Mouse (Mus musculus) liver, adult (tissue): ENCODE data around the gene Ap5m1.

Experiments used
- GATA4 ChIP-seq: IDR thresholded peaks from 2 replicates; pipeline ENCODE4 v1.6.1; 2014; ENCODE audit warnings: mild to moderate bottlenecking, low read length; ENCODE audit not compliant: insufficient replicate concordance

Ap5m1 gene

DNA sequence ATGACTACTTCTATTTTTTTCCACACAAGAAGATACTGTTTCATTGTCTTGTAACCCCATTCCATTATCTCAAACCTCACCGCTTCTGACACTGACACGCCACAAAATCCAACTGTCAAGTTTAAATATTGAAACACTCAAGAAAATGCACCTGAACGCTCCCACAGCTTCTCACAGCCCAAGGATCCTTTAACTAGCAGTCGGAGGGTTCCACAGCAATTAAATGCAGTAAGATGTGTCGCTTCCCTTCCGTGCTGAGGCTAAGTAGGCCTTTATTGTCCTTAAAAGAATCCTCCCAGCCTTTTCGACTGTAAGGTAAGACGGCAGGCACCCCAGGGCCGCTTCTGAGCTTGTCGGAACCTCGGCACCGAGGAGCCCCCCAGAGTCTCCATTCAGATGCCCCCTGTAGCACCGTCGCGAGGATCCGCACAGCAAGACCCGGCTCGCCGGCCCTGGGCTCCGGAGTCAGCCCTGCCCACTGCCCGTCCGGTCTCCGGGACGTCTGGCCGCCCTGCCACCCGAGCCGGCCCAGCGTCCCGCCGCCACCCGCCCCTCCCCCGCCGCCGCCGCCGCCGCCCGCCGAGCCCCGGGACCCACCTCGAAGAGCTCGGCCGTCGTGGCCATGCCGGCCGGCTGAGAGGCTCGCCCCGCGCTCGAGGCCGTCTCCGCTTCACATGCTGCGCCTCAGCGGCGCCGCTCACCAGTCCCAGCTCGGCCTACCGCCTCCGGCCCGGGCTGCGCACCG lies at the start of gene Ap5m1:
TSS of gene Ap5m1 (plus strand) at position 569 of the 745 bp plus-strand sequence.
- TF ChIP-seq GATA4, result no peak

DNA sequence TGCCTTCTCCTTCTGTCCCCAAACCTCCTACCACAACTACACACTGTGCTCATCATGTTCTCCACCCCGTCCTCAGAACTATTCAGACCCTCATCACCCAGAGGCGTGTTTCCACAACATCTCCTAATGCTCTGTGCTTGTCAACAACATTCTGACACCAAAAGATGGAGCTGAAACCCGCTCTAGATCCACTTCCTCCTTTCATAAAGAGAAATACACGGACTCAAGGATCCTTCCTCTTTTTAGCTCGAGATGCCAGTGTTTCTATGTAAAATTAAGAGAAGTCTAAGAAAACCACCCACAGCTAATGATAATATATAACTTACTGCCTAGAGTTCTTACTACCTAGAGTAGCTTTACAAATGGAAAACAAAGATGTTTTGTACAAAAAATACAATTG lies 46.1 kb upstream of the Ap5m1 start:
- no peak for TF ChIP-seq GATA4

DNA sequence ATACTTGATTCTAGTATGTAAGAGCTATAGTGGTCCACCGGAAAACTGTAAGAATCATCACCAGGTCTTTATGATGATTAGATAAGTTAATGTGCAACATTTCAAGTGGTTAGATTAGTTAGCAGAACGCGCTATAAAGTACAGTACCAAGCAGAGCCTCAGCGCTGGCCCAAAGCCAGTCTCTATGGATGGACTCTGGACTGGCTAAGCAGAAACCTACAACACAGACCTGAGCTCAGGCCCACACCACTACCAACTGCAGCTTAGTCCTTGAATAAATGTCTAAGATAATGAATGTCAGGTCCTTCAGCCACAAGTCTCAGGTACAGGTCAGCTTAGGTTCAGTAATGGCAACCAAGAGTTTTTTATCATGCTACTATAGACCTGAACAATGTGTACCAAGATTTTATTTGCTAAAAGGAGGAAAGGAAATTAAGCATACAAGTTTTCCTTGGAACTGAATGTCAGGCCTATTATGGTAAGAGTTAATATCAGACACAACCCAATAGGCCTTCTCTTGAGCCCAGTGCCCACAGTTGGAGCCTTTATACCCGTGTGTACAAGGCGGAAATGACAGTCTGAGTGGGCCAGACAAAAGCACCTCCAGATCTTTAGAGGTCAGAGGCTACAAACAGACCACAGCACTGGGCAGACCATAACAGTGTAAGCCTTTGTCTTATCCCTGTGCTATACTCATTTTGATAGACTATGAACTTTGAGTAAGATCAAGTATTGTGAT lies 38.7 kb upstream of the Ap5m1 start:
- TF ChIP-seq GATA4, result no peak

DNA sequence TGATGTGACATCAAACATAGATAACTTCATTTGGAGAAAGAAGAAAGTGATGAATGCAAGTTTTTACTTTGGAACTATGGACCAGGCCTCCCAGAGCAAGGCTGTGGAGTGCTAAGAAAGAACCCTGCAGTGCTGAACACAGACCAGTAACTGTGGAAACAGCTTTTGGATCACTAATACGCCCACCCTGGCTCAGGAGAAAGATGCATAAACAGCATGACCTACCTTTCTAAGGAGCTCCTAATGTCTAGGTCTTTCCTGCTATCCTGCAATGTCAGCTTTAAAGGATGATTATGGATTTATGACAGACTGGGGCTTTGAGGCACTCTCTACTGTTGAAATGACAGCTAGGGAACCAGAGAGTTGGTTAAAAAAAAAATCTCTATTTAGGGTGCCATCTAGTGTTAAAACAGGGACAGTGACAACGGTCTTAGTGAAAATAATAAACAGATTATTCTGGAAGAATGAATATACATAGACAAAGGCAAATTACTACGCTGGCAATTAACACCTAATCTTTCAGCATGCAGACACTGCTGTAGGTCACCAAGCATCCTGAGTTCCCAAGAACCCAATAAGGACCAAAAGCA lies 38.0 kb upstream of the Ap5m1 start:
- TF ChIP-seq GATA4, result no peak

DNA sequence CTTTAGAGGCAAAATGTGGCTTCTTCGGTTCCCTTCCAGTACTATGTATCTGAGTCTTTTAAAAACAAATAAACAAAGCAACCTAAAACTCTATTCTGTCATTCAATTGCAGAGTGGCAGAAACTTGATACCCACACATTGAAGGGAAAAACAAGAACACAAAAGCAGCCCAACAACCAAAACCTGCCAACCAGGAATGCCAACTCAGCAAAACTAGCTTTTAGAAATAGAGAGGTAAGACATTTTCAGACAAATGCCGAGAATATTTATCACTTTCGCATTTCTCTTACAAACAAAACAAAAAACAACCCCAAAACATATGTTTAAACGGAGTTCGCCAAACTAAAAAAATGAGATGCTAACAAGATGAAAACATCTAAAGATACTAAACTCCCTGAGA lies 36.9 kb upstream of the Ap5m1 start:
- TF ChIP-seq GATA4, result no peak

DNA sequence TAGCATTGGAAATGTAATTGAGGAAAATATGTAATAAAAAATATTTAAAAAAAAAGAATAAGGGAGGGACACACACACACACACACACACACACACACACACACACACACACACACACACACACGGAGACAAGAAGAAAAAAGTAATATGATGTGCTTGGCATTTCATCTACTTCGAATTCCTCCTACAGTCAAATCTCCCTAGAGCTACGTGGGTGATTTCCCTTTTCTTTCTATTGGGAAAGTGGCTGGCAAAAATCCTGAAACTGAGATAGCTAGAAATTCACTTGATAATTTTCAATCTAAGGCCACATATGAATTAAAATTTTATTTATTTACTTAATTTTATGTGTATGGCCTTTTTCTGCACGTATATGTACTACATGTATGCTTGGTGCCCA lies 20.3 kb upstream of the Ap5m1 start:
- no peak for TF ChIP-seq GATA4

DNA sequence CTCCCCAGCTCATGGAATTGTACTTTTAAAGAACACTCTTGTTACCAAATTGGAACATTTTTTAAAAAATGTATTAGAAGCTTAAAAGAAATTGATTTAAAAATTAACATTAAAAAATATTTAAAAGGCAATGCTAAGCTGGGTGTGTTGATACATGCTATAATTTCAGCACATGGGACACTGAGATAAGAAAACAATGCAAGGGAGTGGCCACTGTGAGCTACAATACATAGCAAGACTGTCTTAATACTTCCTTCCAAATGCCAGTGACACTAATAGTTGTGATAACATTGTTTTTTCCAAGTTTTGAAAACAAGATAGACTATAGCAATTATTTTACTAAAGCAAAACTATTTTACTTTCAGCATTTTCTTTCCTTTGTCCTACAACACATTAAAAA lies 16.4 kb upstream of the Ap5m1 start:
- TF ChIP-seq GATA4, result 0 out of 2 replicates have a peak, but pooled peaks have one; percentile 7

DNA sequence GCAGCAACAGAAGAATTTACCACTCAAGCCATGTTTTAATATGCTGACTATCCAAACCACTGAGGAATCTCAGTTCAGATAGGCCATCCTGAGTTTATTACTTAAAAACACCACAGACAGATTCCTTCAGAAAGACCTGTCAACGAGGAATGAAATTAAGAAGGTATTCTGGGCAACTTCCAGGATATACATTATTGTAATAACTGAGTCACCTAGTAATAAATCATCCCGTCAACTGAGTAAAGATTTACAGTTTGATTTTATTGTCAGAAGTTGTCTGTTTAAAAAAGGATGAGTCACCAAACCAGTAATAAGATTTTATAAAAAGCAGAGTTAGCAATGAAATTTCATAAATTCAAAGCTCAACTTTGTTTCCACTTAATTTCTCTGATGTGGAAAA lies 2.1 kb upstream of the Ap5m1 start:
- no peak for TF ChIP-seq GATA4

DNA sequence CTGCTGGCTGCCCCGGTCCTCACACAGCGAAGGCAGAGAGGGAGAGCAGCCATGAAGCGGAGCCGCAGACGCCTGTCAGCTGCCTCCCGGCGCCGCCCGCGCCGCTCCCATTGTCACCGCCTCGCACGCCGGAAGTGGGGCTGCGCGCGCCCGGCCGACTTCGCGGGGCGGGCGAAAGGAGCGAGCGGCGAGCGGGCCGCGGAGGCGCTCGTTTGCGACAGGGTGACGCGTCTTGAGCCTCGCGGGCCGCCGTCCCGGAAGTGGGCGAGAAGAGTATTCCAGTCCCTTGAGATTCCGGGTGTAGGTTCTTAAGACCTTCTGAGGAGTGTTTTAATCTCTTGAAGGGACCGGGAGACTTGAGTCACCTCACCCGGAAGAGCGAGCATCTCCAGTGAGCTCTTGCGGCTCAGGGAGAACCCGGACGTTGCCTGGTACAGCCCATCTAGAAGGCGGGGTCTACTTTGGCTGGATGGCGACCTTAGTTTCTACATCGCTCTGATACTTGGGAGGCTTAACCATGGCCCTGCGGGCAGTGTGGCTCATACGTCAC lies 452 bp downstream of the Ap5m1 start, which contains the start of gene Exoc5:
TSS of gene Exoc5 (minus strand) at position 380 of the 550 bp plus-strand sequence.
- TF ChIP-seq GATA4, result 0 out of 2 replicates have a peak, but pooled peaks have one; percentile 45

DNA sequence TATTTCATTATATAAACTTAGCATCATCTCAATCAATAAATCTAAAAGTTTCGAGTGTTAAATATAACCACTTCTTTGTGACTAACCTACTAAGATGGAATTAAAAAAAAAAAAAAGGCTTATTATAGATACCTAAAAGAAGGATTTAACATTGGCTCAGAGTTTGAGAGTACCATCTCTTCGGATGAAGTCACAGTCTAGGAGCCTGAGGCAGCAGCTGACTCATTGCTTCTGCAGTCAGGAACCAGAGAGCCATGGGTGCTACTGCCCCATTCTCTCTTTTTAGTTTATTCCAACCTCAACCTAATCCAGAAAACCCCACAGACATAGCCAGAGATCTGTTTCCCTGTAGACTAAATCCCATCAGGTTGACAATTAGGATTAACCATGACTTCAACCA lies 6.9 kb downstream of the Ap5m1 start:
- no peak for TF ChIP-seq GATA4

DNA sequence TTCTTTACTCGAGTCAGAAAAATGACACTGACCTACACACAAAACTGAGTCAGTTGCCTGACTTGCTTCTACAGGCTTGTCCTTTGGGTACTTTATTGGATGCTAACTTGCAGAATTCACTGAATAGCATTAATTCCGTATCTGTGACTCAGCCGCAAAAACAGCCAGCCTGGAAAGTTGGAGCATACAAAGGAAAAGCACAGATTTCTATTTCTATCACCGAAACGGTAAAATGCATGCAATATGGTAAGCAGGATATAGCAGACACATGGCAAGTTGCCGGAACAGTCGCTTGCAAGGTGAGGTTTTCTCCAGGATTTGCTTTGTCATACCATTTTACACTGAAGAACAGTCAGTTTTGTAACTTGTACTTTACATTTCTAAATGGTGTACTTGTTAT lies 8.0 kb downstream of the Ap5m1 start:
- no peak for TF ChIP-seq GATA4

DNA sequence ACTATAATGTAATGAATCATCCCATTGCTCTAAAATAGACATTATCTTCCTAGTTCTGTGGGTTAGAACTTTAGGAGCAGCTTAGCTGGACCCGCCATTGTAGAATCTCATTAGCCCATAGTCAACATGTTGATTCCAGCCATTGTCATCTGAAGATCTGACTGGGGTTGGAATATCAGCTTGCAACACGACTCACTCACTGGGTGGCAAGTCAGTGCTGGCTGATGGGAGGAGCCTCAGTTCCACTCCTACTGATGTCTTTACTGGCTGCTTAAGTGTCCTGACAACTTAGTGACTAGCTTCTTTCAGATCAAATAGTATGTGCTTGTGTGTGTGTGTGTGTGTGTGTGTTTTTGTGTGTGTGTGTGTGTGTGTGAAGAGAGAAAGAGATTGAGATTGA lies 8.5 kb downstream of the Ap5m1 start:
- TF ChIP-seq GATA4, result no peak

DNA sequence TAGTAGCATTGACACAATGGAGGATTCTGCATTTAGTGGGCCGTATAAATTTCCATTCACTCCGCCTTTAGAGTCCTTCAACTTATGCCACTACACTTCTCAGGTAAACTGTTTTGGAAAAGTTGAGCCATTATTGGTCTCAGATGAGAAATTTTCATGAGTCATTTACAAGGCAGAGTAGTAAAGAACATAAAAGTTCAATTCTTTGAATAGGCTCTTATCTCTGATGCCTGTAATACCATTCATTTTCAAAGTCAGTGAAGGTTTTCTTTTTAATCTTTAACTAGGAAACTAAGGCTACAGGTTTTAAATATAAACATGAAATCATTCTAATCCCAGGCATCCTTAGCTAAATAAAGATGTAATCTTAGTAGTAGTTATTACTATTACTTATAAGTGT lies 12.9 kb downstream of the Ap5m1 start:
- TF ChIP-seq GATA4, result no peak

DNA sequence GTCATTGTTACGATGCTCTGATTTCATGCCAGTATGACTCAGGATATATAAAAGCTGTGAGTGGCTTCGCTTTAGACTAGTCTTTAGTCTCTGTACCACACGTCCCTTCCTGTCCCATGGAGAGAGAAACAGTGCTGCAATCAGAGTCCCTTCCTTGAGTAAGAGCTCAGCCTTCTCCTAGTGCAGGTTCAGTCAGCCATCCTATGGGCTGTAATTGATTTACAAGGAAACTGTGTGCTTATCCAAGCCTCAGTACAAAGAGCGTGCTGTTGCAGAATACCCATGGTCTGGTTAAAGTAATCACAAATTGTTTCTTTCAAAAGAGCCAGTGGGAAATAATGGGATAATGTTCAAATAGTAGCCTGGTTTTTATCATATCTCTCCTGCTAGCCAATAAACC lies 20.6 kb downstream of the Ap5m1 start:
- no peak for TF ChIP-seq GATA4

DNA sequence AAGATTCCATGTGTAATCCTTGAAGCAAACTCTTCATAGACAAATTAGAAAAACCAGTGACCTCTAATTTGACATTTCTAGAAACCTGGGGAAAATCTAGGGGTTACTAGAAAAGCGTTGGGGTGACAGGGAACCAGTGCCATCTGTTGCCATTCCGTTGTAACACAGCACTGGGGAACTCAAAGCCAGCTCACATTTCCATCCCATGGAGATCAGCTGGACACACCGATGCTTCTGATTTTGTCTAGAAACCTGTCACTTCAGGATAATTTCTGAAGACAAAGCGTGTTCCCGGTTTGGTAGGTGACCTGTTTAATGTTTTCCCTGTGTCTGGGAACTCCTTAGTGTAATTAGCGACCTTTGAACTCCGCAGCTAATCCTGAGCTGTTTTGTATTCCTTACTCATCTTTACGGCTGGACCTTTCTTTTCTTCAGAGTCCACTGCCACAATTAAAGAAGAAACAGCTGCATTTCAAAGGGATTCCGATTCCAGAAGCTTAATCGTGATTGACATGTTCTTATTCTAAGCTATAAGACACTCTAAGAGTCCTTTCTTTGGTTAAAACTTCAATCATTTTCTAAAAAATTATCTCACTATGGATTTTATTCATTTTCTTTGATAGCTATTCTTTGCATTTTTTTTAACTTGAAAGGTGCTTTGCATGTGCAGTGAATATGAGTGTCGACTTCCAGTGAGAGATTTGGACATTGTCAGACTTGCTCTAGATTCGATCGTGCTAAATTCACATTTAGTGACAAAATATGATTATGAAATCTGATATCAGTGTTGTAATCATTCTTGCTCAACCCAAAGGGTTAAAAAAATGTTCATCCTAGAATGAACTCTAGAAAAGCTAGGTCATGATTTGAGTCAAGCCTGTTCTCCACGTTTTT lies 22.5 kb downstream of the Ap5m1 start:
- no peak for TF ChIP-seq GATA4
